Mouse (Mus musculus): ENCODE data around the gene Cacna1g. TPM values are rescaled to one million over a fixed set of nuclear protein-coding genes. Genes with fewer than 3 reads are reported as not detected.

The Cacna1g gene
- total RNA-seq, 1 experiment from 2014 or later: 0.24 TPM

Other genes starting within 250 kb of the Cacna1g start
- gene Wfikkn2, start 228.2 kb downstream of the Cacna1g start, total RNA-seq (2021): 0.39 TPM in 1 of 2 replicates, not detected in the other
- gene Gm21885, start 192.3 kb downstream of the Cacna1g start, total RNA-seq (2021): not detected in 2 replicates
- gene Luc7l3, start 152.2 kb downstream of the Cacna1g start, total RNA-seq (2021): 97.2 and 105 TPM in 2 replicates
- 154 and 158 TPM in 2 replicates for gene Ankrd40, start 146.2 kb downstream of the Cacna1g start, total RNA-seq (2021)
- 4.5 and 5.1 TPM in 2 replicates for gene Abcc3, start 81.2 kb downstream of the Cacna1g start, total RNA-seq (2021)
- gene Spata20, start 12.0 kb upstream of the Cacna1g start, total RNA-seq (2021): not detected in 2 replicates
- gene Epn3, start 25.8 kb upstream of the Cacna1g start, total RNA-seq (2021): 14.6 and 18.7 TPM in 2 replicates
- 5.9 and 8.5 TPM in 2 replicates for gene Mycbpap, start 47.5 kb upstream of the Cacna1g start, total RNA-seq (2021)
- gene Rsad1, start 75.1 kb upstream of the Cacna1g start, total RNA-seq (2021): 13.1 and 18.3 TPM in 2 replicates
- gene Chad, start 90.8 kb upstream of the Cacna1g start, total RNA-seq (2021): not detected in 2 replicates
- 120 and 121 TPM in 2 replicates for gene Acsf2, start 127.7 kb upstream of the Cacna1g start, total RNA-seq (2021)
- 90.9 and 112 TPM in 2 replicates for gene Lrrc59, start 155.6 kb upstream of the Cacna1g start, total RNA-seq (2021)
- 74.4 and 84.2 TPM in 2 replicates for gene Mrpl27, start 179.6 kb upstream of the Cacna1g start, total RNA-seq (2021)
- gene Eme1, start 179.8 kb upstream of the Cacna1g start, total RNA-seq (2021): 0.85 and 2.1 TPM in 2 replicates
- 16.0 and 22.1 TPM in 2 replicates for gene Xylt2, start 203.3 kb upstream of the Cacna1g start, total RNA-seq (2021)
- not detected in 2 replicates for gene Gm11541, start 230.3 kb upstream of the Cacna1g start, total RNA-seq (2021)

Measured in adrenal gland, postnatal 25 days (tissue).